Mouse (Mus musculus): ENCODE results near the gene Atp6v0c.

The Atp6v0c gene

GRCm38 (mm10) chr17:24169317-24170065 lies at the start of gene Atp6v0c:
Atp6v0c (minus strand) TSS chr17:24169702.
- DNase-seq: peak; percentile 96

GRCm38 (mm10) chr17:24216836-24217235 lies 47.3 kb upstream of the Atp6v0c start:
- DNase-seq: no peak

GRCm38 (mm10) chr17:24213186-24213585 lies 43.7 kb upstream of the Atp6v0c start:
- no peak for DNase-seq

GRCm38 (mm10) chr17:24212441-24213018 lies 43.0 kb upstream of the Atp6v0c start:
- DNase-seq: no peak

- peak; percentile 75 for DNase-seq
Observed at GRCm38 (mm10) chr17:24211631-24212440, 42.3 kb upstream of the Atp6v0c start.

- DNase-seq: no peak
Observed at GRCm38 (mm10) chr17:24210591-24210990, 41.1 kb upstream of the Atp6v0c start.

GRCm38 (mm10) chr17:24209916-24210240 lies 40.4 kb upstream of the Atp6v0c start:
- DNase-seq: no peak

- DNase-seq: peak; percentile 61
Observed at GRCm38 (mm10) chr17:24209043-24209915, 39.8 kb upstream of the Atp6v0c start, which contains the start of gene Ntn3. Ntn3 (minus strand) TSS chr17:24209531.

- peak; percentile 44 for DNase-seq
Observed at GRCm38 (mm10) chr17:24208641-24209042, 39.1 kb upstream of the Atp6v0c start.

- no peak for DNase-seq
Observed at GRCm38 (mm10) chr17:24207768-24208640, 38.5 kb upstream of the Atp6v0c start.

- DNase-seq: peak; percentile 61
Observed at GRCm38 (mm10) chr17:24206451-24207351, 37.2 kb upstream of the Atp6v0c start.

- DNase-seq: peak; percentile 47
Observed at GRCm38 (mm10) chr17:24205908-24206361, 36.4 kb upstream of the Atp6v0c start.

- peak; percentile 96 for DNase-seq
Observed at GRCm38 (mm10) chr17:24205284-24205888, 35.9 kb upstream of the Atp6v0c start, which contains the start of gene Tbc1d24. Tbc1d24 (minus strand) TSS chr17:24205562.

GRCm38 (mm10) chr17:24204846-24205245 lies 35.3 kb upstream of the Atp6v0c start:
- peak; percentile 45 for DNase-seq

- no peak for DNase-seq
Observed at GRCm38 (mm10) chr17:24203611-24204534, 34.4 kb upstream of the Atp6v0c start.

- DNase-seq: no peak
Observed at GRCm38 (mm10) chr17:24203068-24203467, 33.6 kb upstream of the Atp6v0c start.

GRCm38 (mm10) chr17:24201092-24201491 lies 31.6 kb upstream of the Atp6v0c start:
- no peak for DNase-seq

- no peak for DNase-seq
Observed at GRCm38 (mm10) chr17:24199741-24200140, 30.2 kb upstream of the Atp6v0c start.

- peak; percentile 55 for DNase-seq
Observed at GRCm38 (mm10) chr17:24199252-24199651, 29.8 kb upstream of the Atp6v0c start.
